Mouse (Mus musculus) kidney, embryonic 16.5 days (tissue): ENCODE measurements at regions not wholly inside any gene's neighbourhood (a gene's known extent, or its start where the extent isn't known, plus 50 kb on each side); places are given as distances from the start of the nearest gene placed in this dataset.

ENCODE experiments used
- ATAC-seq: fragments of 200-750 bp; cut with Nextera tagmentation; 2 replicates; pipeline ENCODE4 v1.8.0; 2017; ENCODE audit warnings: moderate TSS enrichment; ENCODE audit not compliant: low FRiP score, low TSS enrichment
- H3K27ac ChIP-seq: fragments of 300-500 bp; sonication (generic); 2 replicates; pipeline ENCODE4 v1.5.1; 2014; ENCODE audit warnings: low read length
- H3K27me3 ChIP-seq: fragments of 300-500 bp; sonication (generic); 2 replicates; pipeline ENCODE4 v1.6.1; 2014; ENCODE audit warnings: low read length, control low read depth, mixed read lengths; ENCODE audit not compliant: insufficient read depth
- H3K36me3 ChIP-seq: fragments of 300-500 bp; sonication (generic); 2 replicates; pipeline ENCODE4 v1.6.1; 2014; ENCODE audit warnings: low read length, control low read depth, mixed read lengths; ENCODE audit not compliant: insufficient read depth
- H3K4me1 ChIP-seq: fragments of 300-500 bp; sonication (generic); 2 replicates; pipeline ENCODE4 v1.6.1; 2014; ENCODE audit warnings: low read length, control low read depth, mixed read lengths; ENCODE audit not compliant: insufficient read depth
- H3K4me2 ChIP-seq: fragments of 300-500 bp; sonication (generic); replicated peaks from 2 replicates; pipeline ENCODE4 v1.6.1; 2014; ENCODE audit warnings: low read depth, low read length
- H3K4me3 ChIP-seq: fragments of 300-500 bp; sonication (generic); 2 replicates; pipeline ENCODE4 v1.5.1; 2014; ENCODE audit warnings: mild to moderate bottlenecking, low read length
- H3K9ac ChIP-seq: fragments of 300-500 bp; sonication (generic); replicated peaks from 2 replicates; pipeline ENCODE4 v1.6.1; 2014; ENCODE audit warnings: low read length
- H3K9me3 ChIP-seq: fragments of 300-500 bp; sonication (generic); 2 replicates; pipeline ENCODE4 v1.6.1; 2016; ENCODE audit warnings: low read length, control low read depth

DNA sequence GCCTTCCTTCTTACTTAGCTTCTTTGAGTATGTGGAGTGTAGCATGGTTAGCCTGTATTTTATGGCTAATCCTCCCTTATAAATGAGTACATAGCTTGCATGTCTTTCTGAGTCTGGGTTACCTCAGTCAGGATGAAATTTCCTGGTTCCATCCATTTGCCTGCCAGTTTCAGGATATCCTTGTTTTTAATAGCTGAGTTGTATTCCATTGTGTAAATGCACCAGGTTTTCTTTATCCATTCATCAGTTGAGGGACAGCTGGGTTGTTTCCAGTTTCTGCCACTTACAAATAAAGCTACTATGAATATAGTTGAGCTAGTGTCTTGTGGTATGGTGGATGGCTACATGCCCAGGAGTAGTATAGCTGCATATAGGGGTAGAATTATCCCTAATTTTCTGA lies 80.7 kb upstream of the E030018B13Rik start:
- Histone ChIP-seq H3K9ac (no peak overlapping the region), H3K36me3 (no peaks in the 10 kb centered on the region), H3K4me3 (no peak overlapping the region), H3K4me2 (no peak overlapping the region), H3K9me3 (no peaks in the 10 kb centered on the region), H3K4me1 (no peaks in the 10 kb centered on the region), H3K27ac (no peak overlapping the region), H3K27me3 (no peaks in the 10 kb centered on the region)
- no peak for ATAC-seq
